Mouse (Mus musculus) layer of hippocampus, adult 9-11 months (tissue): ENCODE data around the gene Fam221a.

Experiments
- DNase-seq: peaks from one replicate; pipeline ENCODE4 v3.0.0; 2022

Gene Fam221a

GRCm38 (mm10) chr6:49367159-49368054 is at the start of gene Fam221a:
Gene Fam221a, plus strand, starts transcription at chr6:49367739.
- DNase-seq, result peak; percentile 82

- peak; percentile 98 for DNase-seq
Observed at GRCm38 (mm10) chr6:49318966-49319594, 48.5 kb upstream of the Fam221a start, which contains the start of gene Ccdc126. Gene Ccdc126, plus strand, starts transcription at chr6:49319274.

GRCm38 (mm10) chr6:49319595-49320315 is 47.8 kb upstream of the Fam221a start:
- DNase-seq, result no peak

- no peak for DNase-seq
Observed at GRCm38 (mm10) chr6:49321341-49321740, 46.2 kb upstream of the Fam221a start.

- DNase-seq, result no peak
Observed at GRCm38 (mm10) chr6:49322056-49322455, 45.5 kb upstream of the Fam221a start.

GRCm38 (mm10) chr6:49322986-49323385 is 44.6 kb upstream of the Fam221a start:
- no peak for DNase-seq

- no peak for DNase-seq
Observed at GRCm38 (mm10) chr6:49324528-49324927, 43.0 kb upstream of the Fam221a start.

GRCm38 (mm10) chr6:49325294-49325693 is 42.2 kb upstream of the Fam221a start:
- DNase-seq, result no peak

- no peak for DNase-seq
Observed at GRCm38 (mm10) chr6:49326846-49327245, 40.7 kb upstream of the Fam221a start.

GRCm38 (mm10) chr6:49331369-49332059 is 36.0 kb upstream of the Fam221a start:
- DNase-seq, result no peak

- no peak for DNase-seq
Observed at GRCm38 (mm10) chr6:49332060-49332370, 35.5 kb upstream of the Fam221a start.

- no peak for DNase-seq
Observed at GRCm38 (mm10) chr6:49338566-49338965, 29.0 kb upstream of the Fam221a start.

GRCm38 (mm10) chr6:49339145-49339544 is 28.4 kb upstream of the Fam221a start:
- peak; percentile 22 for DNase-seq

GRCm38 (mm10) chr6:49343737-49344469 is 23.6 kb upstream of the Fam221a start:
- no peak for DNase-seq

GRCm38 (mm10) chr6:49349826-49350225 is 17.7 kb upstream of the Fam221a start:
- DNase-seq, result no peak

GRCm38 (mm10) chr6:49354613-49355012 is 12.9 kb upstream of the Fam221a start:
- DNase-seq, result no peak

GRCm38 (mm10) chr6:49355171-49355570 is 12.4 kb upstream of the Fam221a start:
- DNase-seq, result no peak

GRCm38 (mm10) chr6:49360420-49360819 is 7.1 kb upstream of the Fam221a start:
- no peak for DNase-seq

GRCm38 (mm10) chr6:49368212-49368611 is 673 bp downstream of the Fam221a start:
- DNase-seq, result no peak

GRCm38 (mm10) chr6:49372705-49373104 is 5.2 kb downstream of the Fam221a start:
- no peak for DNase-seq

GRCm38 (mm10) chr6:49373943-49374342 is 6.4 kb downstream of the Fam221a start:
- DNase-seq, result no peak

- no peak for DNase-seq
Observed at GRCm38 (mm10) chr6:49378328-49378727, 10.8 kb downstream of the Fam221a start.
